Mouse (Mus musculus) MEL-GATA-1-ER (cell line): Measurements from ENCODE around the gene Cd3d.

Experiments used
- DNase-seq: peaks from one replicate; pipeline ENCODE4 v3.0.0-alpha.2; 2012; ENCODE audit warnings: low read depth; ENCODE audit errors: extremely low read depth

Cd3d gene

DNA sequence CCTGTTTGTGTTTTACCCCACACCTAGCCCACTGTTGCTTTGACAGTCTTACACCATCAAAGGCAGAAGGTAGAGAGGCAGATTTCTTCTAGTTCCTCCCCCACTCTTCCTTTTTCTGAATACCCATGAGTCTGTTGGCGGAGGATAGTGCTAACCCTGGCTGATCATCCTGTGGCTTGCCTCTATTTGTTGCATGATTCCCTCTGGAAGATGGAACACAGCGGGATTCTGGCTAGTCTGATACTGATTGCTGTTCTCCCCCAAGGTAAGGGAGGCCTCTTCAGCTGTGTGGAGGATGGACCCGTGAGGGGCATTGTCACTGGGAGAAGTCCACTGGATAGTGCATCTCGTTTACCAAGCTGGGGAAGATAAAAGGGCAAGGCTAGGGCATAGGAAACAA lies at the start of gene Cd3d:
Gene Cd3d (plus strand): TSS at position 111 of the 400 bp plus-strand sequence.
- DNase-seq: no peak

DNA sequence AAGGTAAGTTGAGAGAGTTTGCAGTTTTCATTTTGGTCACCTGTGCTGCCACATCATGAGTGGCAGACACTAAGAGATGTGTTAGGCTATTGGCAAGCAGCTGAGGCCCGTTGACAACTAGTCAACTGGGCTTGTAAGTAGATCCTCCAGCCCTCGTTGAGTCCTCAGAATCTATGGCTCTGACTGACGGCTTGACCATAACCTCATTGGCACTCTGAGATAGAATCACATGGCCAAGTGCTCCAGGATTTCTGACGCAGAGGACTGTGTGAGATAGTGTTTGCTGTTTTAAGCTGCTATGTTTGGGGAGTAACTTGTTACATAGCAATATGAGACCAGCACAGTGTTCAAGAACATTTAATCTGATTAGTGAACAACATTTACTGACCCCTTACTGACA lies 39.8 kb upstream of the Cd3d start:
- no peak for DNase-seq

DNA sequence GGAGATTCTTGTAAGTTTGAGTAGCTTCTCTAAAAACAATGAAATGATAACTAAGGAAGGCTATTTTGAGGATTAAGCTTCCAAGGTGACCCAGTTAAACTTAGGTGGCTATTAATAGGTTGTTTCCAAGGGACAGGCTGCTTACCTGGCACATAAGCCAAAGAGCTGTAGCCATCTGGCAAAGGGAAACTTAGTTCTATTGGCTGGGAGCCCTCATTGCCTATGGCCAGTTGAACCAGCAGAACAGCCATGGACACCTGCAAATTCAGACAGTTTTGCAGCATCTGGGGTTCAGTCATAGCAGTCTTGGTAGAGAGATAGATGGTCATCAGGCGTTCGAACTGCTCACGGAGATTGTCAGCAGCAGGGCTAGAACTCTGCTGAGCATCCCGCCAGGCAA lies 39.2 kb upstream of the Cd3d start:
- DNase-seq: no peak

DNA sequence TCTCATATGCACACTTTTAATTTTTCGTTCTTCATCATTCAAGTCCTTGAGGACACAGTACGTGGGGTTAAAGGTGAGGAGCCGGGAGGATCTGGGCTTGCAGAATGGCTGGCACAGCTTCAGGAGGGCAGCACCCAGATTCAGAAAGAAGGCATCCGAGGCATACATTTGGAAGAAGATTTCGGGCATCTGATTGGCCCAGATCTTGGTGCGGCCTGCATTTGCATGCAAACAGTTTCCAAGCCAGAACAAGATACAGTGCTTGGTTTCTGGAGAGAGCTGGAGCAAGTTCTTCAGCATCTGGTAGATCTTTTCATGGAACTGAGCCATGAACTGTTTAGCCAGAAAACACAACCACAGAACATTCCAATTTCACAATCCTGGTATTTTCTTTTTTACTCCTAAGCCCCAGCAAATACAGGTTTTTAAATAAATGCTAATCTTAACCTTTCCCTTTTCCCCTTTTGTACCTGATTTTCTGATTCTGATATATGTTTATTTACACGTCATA lies 35.3 kb upstream of the Cd3d start:
- DNase-seq: no peak

DNA sequence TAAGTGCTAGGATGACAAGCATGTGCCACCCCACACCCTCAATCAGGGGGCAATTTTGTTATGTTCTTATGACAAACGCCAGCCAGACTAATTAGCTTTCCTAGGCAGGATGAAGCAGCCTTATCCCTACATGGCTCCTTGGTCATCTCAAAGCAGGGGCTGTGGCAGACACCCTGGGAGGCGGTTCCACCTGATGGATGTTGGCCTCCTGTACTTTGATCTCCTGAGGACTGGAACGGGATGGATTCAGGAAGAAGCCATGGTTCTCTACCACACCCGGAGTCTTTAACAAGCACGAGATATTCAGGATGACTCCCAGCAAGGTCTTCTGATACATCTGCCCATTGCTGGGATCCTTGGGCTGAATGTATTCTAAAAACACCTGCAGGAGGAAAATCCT lies 33.8 kb upstream of the Cd3d start:
- DNase-seq: no peak

DNA sequence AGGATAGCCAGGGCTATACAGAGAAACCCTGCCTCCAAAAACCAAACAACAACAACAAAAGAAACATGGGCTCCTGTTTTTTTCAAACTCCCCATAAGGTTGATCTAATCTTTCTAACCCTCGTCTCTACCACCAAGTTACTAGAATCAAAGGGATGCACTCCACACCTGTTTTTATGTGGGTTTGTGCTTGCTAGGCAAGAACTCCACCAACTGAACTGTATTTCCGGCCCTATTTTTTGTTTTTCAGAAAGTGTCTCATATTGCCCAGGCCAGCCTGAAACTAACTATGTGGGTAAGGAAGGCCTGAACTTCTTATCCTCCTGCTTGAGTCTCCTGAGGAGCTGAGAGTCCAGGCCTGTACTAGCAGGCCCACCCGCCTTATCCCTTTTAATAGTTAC lies 27.2 kb upstream of the Cd3d start:
- DNase-seq: no peak

DNA sequence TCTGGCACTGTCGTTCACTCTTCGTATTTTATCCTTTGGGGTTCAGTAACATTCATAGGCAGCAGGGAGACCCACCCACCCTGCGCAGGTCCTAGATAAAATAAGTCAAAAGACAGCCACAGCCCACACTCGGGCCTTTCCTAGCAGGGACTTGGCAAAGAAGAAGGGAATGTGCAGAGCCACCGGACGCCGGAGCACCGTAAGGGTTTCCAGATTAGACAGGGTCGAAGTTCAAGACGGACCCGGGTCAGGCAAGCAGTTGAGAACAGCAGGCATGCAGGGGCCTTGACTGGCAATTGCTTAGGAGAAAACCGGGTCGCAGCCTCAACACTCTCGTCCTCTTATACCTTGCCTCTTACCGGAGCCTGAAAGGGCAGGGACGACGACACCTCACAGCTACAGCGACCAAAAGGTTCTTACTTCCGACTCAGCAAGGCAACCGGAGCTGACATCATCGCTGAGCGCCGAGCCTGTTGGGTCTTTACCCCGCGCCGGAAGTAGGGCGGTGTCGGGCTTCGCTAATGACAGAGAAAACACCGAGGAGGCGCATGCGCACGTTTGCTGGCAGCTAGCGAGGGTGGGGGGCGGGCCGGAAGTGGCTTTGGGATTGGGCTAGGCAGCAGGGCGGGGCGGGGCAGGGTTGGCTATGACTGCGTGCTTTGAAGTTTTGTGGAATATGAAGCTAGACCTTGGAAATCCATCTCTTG lies 16.3 kb upstream of the Cd3d start, which contains the start of gene Ube4a:
Gene Ube4a (minus strand): TSS at position 475 of the 707 bp plus-strand sequence.
- peak; percentile 97 for DNase-seq

DNA sequence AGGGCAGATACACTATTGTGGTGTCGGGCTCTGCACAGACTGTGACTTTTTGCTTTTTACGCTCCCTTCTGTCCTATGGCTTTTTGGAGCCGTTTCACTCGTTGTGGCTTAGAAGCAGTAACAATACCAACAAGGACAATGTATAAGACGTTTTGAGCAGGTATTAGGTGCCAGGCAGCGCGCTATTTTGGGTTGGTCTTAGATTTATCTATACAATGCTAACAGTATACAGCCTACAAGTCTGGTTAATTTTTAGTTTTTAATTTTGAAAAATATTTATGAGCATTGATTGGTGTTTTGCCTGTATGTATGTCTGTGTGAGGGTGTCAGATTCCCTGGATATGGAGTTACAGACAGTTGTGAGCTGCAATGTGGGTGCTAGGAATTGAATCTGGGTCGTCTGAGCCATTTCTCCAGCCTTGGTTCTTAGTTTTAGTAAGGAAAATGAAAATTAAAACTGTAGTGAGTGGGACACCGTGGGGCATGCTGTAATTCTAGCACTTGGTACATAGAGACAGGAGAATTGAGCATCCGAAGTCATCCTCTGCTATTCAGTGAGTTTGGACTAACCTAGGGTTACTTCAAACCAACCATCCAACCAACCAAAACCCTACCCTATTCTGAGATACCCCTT lies 15.6 kb upstream of the Cd3d start:
- DNase-seq: peak; percentile 8

DNA sequence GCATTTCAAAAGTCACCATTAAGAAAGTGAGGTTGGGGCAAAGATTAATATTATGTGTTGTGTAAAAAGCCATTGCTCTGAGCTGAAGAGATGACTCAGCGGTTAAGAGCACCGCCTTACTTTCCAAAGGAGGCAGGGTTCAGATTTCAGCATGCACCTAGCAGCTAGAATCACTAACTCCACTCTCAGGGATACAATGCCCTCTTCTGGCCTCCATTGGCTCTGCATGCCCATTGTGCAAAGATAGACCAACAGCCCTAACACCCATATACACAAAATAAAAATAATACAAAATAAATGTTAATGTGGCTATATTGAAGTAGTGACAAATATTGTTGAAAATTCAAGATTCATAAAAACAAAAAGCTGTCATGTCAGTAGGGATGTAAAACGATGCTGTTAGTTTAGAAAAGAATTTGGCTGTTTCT lies 14.8 kb upstream of the Cd3d start:
- peak; percentile 87 for DNase-seq

DNA sequence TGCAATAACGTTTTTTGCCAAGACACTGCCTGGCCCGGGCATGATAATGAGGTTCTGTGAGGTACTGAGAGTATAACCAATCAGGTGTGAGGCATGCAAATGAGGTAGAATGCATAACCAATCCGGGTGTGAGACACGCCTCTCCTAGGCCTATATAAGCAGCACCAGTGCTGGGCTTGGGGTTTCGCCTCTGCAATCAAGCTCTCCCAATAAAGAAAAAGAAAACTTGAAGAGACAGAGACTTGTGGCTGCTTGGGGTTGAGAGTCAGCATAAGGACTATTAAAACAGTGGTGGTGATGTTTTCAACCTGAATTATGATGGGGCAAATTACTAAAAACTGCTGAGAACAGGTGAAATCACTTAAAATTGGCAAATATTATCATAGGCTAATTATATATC lies 13.8 kb upstream of the Cd3d start:
- peak; percentile 39 for DNase-seq

DNA sequence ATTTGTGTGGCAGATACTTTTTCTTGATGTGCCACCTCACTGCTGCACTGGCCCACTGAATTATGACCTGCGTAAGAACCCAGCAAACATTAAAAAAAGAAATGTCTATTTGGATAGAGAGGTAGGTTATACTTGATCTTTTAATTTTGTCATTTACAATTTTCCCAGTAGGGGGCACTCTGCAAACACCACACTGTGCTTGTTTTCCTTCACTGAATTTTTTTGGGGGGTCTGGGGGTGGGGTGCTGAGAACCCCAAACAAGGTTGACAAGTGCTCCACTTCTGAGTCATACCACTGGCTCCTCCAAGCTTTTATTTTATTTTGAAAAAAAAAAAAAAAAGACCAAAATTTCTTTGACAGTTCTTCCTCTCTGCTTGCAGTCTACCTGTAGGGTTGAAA lies 12.1 kb upstream of the Cd3d start:
- no peak for DNase-seq

DNA sequence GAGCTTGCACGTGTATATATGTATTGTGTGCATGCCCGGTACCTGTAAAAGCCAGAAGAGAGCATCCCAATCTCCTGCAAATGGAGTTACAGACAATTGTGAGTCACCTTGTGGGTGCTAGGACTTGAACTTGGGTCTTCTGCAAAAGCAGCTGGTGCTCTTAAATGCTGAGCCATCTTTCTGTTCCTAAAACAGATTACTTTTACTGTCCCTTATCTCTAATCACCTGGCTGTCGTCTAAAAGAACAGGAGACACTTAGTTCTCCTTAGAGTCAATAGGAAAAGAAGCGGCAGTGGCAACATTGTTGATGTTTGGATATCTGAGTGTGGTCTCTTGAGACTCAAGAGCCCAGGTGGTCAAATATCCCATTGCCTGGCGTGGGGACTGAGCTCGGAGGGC lies 3.8 kb upstream of the Cd3d start:
- no peak for DNase-seq

DNA sequence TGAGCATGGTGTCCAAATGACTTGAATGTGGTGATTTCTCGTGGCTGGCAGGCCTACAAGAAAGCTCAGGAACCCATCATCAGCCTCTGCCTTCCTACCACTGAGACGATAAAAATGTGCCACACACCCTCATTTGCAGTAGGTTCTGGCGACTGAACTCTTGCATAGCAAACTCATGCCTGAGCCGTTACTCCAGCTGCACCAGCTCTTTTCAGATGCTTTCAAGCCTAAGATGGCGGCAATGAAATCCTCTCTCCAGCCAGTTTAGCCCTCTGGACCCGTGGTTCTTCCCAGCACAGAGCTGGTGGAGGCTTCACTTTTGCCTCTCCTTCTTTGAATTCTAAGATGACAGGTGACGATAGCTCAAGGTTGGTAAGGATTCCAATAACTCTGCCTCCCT lies 1.8 kb upstream of the Cd3d start:
- DNase-seq: no peak

DNA sequence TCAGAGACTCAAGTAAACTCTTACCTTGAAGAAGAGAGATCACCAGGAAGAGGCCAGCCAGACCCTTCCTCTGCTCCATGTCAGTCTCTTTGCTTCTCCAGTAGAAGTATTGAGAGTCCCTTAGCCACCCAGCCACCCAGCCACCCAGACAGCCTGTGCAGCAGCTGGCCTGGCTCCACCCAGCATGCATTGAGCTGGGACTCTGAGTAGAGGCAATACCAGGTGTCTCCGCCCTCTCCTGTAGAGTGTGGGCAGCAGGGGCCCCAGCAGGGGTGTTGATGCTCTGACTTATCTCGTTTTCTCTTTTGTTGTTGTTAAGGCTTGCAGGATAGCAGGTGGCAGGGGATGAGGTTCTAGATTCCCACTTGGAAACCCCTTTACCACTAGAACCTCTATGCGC lies 1.3 kb upstream of the Cd3d start, which contains the start of gene Cd3g:
Gene Cd3g (minus strand): TSS at position 190 of the 400 bp plus-strand sequence.
- no peak for DNase-seq

DNA sequence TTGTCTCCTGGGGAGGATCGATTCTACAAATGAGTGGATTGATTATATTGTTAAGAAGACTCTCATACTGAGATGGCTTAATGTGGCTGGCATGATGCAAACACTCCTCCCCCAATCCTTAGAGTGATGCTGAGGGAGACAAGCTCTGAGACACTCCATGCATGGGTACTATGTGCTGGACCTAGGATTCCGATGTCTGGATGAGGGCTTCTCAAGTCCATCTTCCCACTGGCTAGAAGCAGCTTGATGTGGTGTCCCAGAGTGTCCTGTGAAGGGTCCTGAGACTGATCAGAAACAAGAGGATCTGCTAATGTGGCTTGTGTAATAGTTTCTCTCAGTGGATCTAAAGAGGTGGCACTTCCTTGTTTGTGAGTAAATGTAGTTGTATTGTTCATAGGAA lies 482 bp upstream of the Cd3d start:
- DNase-seq: no peak

DNA sequence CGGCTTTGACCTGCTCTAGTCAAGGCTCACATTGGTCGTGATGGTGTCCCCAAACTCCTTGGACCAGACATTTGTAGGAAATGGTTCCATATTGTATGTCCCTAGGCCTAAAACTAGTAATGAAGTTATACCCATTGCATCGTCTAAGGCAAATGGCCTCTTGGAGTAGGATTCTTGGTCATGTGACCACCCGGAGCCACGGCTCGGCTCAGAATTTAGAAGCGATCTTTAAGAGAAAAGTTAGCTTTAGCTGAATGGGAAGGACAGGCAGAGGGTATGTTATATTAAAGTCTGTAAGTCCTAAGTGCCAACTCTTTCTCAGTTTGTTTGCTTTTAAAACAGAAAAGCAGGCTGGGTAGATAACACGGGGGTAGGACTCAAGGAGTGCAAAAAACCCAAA lies 495 bp downstream of the Cd3d start:
- DNase-seq: no peak

DNA sequence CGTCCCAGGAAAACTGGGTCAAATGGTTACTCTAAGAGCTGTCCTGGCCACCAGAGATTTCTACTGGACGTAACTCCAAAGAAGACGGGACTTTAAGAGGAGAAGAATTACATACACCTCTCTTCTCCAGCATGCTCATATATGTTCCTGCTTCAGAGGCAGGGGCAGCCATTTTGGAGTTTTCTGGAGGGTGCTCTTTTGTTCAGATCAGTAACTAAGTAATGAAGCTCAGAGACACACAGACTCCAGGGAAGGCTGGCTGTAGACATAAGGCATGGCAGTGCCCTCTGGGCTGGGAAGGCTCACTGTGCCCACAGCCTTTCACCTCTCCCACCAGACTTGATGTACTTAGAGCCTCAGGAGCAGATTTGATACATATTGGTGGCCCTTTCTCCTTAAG lies 945 bp downstream of the Cd3d start:
- no peak for DNase-seq

DNA sequence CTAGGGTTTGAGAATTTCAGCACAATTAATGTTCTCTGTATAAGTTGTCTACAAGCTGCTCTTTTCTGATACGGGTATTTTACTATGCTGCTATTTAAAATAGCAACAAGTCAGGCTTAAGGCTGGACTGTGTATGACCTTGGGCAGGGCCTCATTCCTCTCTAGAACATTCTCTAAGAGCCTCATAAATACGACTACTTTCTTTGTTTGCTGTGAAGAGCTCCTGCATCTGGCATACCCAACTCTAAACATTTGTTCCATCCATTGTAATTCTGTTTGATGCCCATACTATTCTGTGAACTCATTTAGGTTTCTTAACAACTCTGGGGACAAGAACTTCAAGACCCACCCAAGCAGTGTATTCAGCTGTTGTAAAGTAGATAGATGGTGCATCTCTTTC lies 1.4 kb downstream of the Cd3d start:
- no peak for DNase-seq

DNA sequence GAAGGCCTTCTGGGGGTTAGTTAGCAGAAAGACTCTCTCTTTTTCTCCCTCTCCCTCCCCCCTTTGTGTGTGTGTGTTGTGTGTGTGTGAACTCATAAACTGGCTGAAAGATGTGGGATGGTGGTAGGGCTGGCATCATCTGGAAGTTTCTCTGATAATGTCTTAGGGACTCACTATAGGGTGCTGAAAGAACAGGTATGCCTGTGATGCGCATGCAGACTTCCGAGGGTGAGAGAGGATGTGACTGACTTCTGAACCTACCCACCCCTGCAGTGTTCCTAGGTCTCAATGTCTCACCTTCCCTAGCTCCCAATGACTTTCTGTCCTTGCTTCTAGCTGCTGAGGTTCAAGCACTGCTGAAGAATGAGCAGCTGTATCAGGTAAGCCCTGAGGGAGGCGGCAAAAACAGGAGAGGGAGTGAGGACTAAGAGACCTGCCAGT lies 4.2 kb downstream of the Cd3d start:
- no peak for DNase-seq

DNA sequence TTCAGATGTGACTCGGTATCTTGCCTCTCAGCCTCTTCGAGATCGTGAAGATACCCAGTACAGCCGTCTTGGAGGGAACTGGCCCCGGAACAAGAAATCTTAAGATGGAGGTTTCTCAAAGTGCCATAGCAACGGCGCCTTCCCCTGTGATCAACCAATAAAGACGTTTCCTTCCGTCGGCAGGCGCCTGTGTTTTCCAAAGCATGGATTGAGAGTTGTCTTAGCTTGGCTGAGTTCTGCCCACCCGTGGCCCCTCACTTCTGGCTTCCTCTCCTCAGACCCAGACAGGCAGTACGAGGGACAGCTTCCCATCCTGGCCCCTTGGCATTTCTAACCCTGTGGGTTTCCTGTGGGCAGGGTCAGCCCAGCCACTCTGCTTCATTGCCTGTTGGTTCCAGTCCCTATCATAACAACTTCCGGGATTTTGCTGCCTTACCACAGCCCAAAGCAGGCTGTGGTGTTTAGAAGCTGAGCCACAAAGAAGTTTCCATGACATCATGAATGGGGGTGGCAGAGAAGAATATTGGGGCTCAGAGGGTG lies 4.7 kb downstream of the Cd3d start:
- peak; percentile 92 for DNase-seq

DNA sequence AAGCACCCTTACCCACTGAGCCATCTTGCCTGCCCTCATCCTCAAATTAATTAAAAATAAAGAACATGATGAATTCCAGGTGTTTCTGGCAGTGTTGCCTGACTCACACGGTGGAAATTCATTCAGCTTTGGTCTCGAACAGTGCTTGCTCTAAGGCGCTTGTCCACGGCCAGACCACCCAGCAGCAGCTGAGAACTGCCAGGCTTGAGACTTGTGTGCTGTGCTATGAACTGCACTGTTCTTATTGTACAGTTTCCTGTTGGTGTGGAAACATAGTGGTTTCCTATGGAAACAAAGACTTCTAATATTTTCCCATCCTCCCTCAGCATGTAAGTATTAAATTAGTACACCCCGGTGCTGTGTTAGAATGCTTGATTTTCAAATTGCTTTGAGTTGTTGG lies 5.4 kb downstream of the Cd3d start:
- no peak for DNase-seq

DNA sequence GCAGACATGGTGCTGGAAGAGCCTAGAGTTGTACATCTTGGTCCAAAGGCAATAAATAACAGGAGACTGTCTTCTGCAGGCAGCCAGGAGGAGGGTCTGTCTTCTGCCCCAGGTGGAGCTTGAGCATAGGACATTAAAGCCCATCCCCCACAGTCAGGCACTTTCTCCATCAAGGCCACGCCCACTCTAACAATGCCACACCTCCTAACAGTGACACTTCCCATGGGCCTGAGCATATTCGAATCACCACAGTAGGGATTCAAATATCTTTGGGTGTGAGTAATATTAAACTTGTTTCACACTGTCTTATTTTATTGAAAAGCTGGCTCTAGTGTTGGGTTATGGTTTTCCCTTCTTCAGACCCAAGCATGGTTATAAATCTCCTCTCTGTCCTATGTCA lies 10.2 kb downstream of the Cd3d start:
- peak; percentile 25 for DNase-seq

DNA sequence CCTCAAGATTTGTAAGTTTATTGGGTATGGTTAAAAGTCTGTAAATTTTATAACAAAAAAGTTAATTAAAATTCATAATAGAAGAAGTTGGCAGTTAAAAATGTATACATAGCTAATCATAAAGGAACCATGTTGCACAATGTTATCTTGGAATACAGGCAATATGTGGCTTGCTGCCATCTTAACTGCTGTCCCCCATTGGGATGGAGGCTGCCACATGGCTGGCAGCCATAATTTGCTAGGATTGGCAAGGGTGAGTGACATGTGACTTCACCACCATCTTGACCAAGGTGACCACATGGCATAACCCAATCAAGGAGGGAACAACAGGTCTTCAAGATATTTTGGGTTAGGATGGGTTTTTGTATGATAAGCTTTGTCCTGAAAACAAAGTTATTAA lies 10.7 kb downstream of the Cd3d start:
- no peak for DNase-seq
